In the genomic region with DNA sequence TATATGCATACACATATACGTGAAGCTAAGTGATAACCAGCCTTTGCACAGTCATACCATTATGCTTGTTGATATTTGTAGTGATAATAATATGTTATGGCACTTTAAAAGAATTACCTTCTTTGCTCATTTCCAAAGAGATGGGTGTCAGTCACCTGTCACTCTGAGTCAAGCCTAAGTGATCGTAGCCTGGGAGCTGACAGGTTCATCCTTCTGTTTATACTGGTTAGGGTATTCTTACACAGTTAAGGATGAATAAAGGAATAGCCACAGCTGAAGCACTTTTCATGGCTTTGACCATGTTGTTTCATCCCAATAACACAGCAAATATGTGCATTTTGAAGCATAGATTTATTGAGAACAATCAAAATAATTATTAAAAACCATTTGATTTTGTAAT, we compare ENCODE assay signal across 8 mouse cellular contexts. TPM values are rescaled to one million over a fixed set of nuclear protein-coding genes. Genes with fewer than 3 reads are reported as not detected.
A peak's percentile ranks its signal among the peaks of the same experiment; 100 is the strongest.
DNase-seq lines count a peak whose midpoint lies in the region; ATAC-seq and TF ChIP-seq lines count a peak whose summit lies in the region.
"Had no signal": no experiment of that assay in that cellular context is flagged by ENCODE, and none has a peak within 500 bp of the region (broad histone marks: within the 10 kb centered on the region; RNA-seq: fewer than 3 reads in every experiment).

No protein-coding gene starts in this region.

- H3K36me3 ChIP-seq in lung, embryonic 14.5 days (ENCODE audit: insufficient read depth): no peaks in the 10 kb centered on the region
- no peaks in the 10 kb centered on the region for H3K36me3 ChIP-seq in forebrain, embryonic 16.5 days (ENCODE audit: control insufficient read depth, insufficient read depth)
- H3K36me3 ChIP-seq in limb, embryonic 12.5 days: no peaks in the 10 kb centered on the region
- H3K36me3 ChIP-seq in stomach, embryonic 16.5 days (ENCODE audit: control insufficient read depth, insufficient read depth, low read length): no peaks in the 10 kb centered on the region

- TF ChIP-seq POLR2A in lung, adult 2 months (IDR thresholded peaks at IDR 0.05; ENCODE audit: borderline replicate concordance, extremely low read depth, low read depth, low read length): no peak

- 66% methylated on average over 2 of the region's 2 CpGs for WGBS in lung, embryonic 14.5 days
- WGBS in lung, adult 2 months: 89% methylated on average over 2 of the region's 2 CpGs
- WGBS in forebrain, embryonic 16.5 days: 10% methylated on average over 2 of the region's 2 CpGs
- 43% methylated on average over 2 of the region's 2 CpGs for whole genome bisulfite sequencing in limb, embryonic 12.5 days
- 61% methylated on average over 2 of the region's 2 CpGs for WGBS in stomach, embryonic 16.5 days

- H3K4me3 ChIP-seq in lung, embryonic 14.5 days (ENCODE audit: low read depth, low read length): peak overlapping the region; percentile 45
- H3K4me3 ChIP-seq in lung, adult 2 months (replicated peaks; ENCODE audit: extremely low read depth, low read depth, low read length): no peak overlapping the region
- H3K4me3 ChIP-seq in forebrain, embryonic 16.5 days (replicated peaks; ENCODE audit: low read length): peak overlapping the region; percentile 41
- H3K4me3 ChIP-seq in limb, embryonic 12.5 days (replicated peaks): peak overlapping the region; percentile 64
- H3K4me3 ChIP-seq in stomach, embryonic 16.5 days (replicated peaks; ENCODE audit: low read length): peak overlapping the region; percentile 37

- peak overlapping the region; percentile 70 for H3K4me2 ChIP-seq in lung, embryonic 14.5 days
- peak overlapping the region; percentile 51 for H3K4me2 ChIP-seq in forebrain, embryonic 16.5 days (ENCODE audit: low read length)
- H3K4me2 ChIP-seq in limb, embryonic 12.5 days: peak overlapping the region; percentile 63
- H3K4me2 ChIP-seq in stomach, embryonic 16.5 days (ENCODE audit: low read depth, low read length): peak overlapping the region; percentile 53

- DNase-seq in lung, embryonic 14.5 days: no peak
- no peak for DNase-seq in lung, adult 2 months
- no peak for DNase-seq in layer of hippocampus, adult 9-10 months (ENCODE audit: low spot score)
- DNase-seq in cerebellum, adult 11 months: no peak

- H3K27ac ChIP-seq in lung, embryonic 14.5 days (ENCODE audit: low read depth): no peak overlapping the region
- peak overlapping the region; percentile 21; the same call in 1 of the 2 replicates for H3K27ac ChIP-seq in forebrain, embryonic 16.5 days (ENCODE audit: low read length)
- no peak overlapping the region for H3K27ac ChIP-seq in limb, embryonic 12.5 days
- H3K27ac ChIP-seq in stomach, embryonic 16.5 days (ENCODE audit: low read length): no peak overlapping the region

- no peaks in the 10 kb centered on the region for H3K27me3 ChIP-seq in lung, embryonic 14.5 days (ENCODE audit: insufficient read depth, low read length)
- no peaks in the 10 kb centered on the region for H3K27me3 ChIP-seq in forebrain, embryonic 16.5 days (replicated peaks; ENCODE audit: control insufficient read depth, insufficient read depth, low read length)
- peaks cover 5% of the 10 kb centered on the region; the same call in 1 of the 2 replicates for H3K27me3 ChIP-seq in limb, embryonic 12.5 days
- no peaks in the 10 kb centered on the region for H3K27me3 ChIP-seq in stomach, embryonic 16.5 days (ENCODE audit: control insufficient read depth, insufficient read depth, low read length)
- H3K27me3 ChIP-seq: Patski had no signal

- H3K4me1 ChIP-seq in lung, embryonic 14.5 days (ENCODE audit: insufficient read depth): no peaks in the 10 kb centered on the region; the same call in 1 of the 2 replicates
- H3K4me1 ChIP-seq in lung, adult 2 months (ENCODE audit: control insufficient read depth, insufficient read depth, low read length): no peaks in the 10 kb centered on the region
- H3K4me1 ChIP-seq in forebrain, embryonic 16.5 days (replicated peaks; ENCODE audit: control insufficient read depth, insufficient read depth, low read length): peaks cover 32% of the 10 kb centered on the region
- H3K4me1 ChIP-seq in limb, embryonic 12.5 days (replicated peaks): peaks cover 25% of the 10 kb centered on the region
- H3K4me1 ChIP-seq in stomach, embryonic 16.5 days (ENCODE audit: control insufficient read depth, insufficient read depth, low read length): peaks cover 4% of the 10 kb centered on the region

- no peak for TF ChIP-seq CTCF in lung, embryonic 14.5 days (IDR thresholded peaks at IDR 0.05; ENCODE audit: low read depth)
- TF ChIP-seq CTCF in lung, adult 2 months (IDR thresholded peaks at IDR 0.05; ENCODE audit: insufficient read depth, low read length): no peak

- no peaks in the 10 kb centered on the region for H3K9me3 ChIP-seq in lung, embryonic 14.5 days (ENCODE audit: low read depth, low read length)
- no peaks in the 10 kb centered on the region for H3K9me3 ChIP-seq in forebrain, embryonic 16.5 days (ENCODE audit: control insufficient read depth, low read length)
- H3K9me3 ChIP-seq in limb, embryonic 12.5 days: no peaks in the 10 kb centered on the region
- no peaks in the 10 kb centered on the region for H3K9me3 ChIP-seq in stomach, embryonic 16.5 days (replicated peaks; ENCODE audit: control insufficient read depth, low read length)

- no peak overlapping the region for H3K9ac ChIP-seq in lung, embryonic 14.5 days
- peak overlapping the region; percentile 24; the same call in 1 of the 2 replicates for H3K9ac ChIP-seq in forebrain, embryonic 16.5 days (replicated peaks; ENCODE audit: low read depth, low read length)
- H3K9ac ChIP-seq in limb, embryonic 12.5 days (replicated peaks): no peak overlapping the region
- no peak overlapping the region for H3K9ac ChIP-seq in stomach, embryonic 16.5 days (ENCODE audit: low read length)

- ATAC-seq in lung, embryonic 14.5 days (ENCODE audit: insufficient read depth): no peak
- no peak for ATAC-seq in forebrain, embryonic 16.5 days
- no peak for ATAC-seq in limb, embryonic 12.5 days (ENCODE audit: insufficient number of reproducible peaks, insufficient read depth, low FRiP score, low TSS enrichment, low read depth)
- ATAC-seq in stomach, embryonic 16.5 days (ENCODE audit: insufficient read depth, low FRiP score): no peak

RNA-seq across cellular contexts. Expression of gene Flrt3, which starts 1.5 kb away (rescaled TPM):
- polyA plus RNA-seq in lung, embryonic 14.5 days (2014; fragmentation: Nextera tagmentation; extraction: Ambion mirVana): 10.2 and 13.7 TPM in 2 replicates
- 5.4 and 9.8 TPM in 2 replicates for polyA plus RNA-seq in lung, adult 2 months (2012; rRNA removed)
- polyA plus RNA-seq in forebrain, embryonic 16.5 days (2015; fragmentation: Nextera tagmentation; extraction: Ambion mirVana): 57.1 and 63.6 TPM in 2 replicates
- 51.9 and 58.2 TPM in 2 replicates for polyA plus RNA-seq in limb, embryonic 12.5 days (2016; fragmentation: Nextera tagmentation; extraction: Ambion mirVana)
- 19.5 and 20.1 TPM in 2 replicates for polyA plus RNA-seq in stomach, embryonic 16.5 days (2015; fragmentation: Nextera tagmentation; extraction: Ambion mirVana)
